Mouse (Mus musculus) limb, embryonic 14.5 days (tissue): ENCODE measurements around the gene Lin54. TPM values are rescaled to one million over a fixed set of nuclear protein-coding genes. Genes with fewer than 3 reads are reported as not detected.

Experiments
- ATAC-seq: fragments of 200-750 bp; cut with Nextera tagmentation; 2 replicates; pipeline ENCODE4 v1.8.0; 2017; ENCODE audit warnings: low read depth, moderate number of reproducible peaks, moderate TSS enrichment; ENCODE audit not compliant: low FRiP score
- DNase-seq: peaks from one replicate; pipeline ENCODE4 v3.0.0-alpha.2; 2015; ENCODE audit warnings: low spot score
- H3K27ac ChIP-seq: fragments of 300-500 bp; sonication (generic); replicated peaks from 2 replicates; pipeline ENCODE4 v1.5.1; 2014; ENCODE audit warnings: low read depth, mild to moderate bottlenecking, low read length, moderate library complexity, mixed read lengths
- H3K27me3 ChIP-seq: fragments of 300-500 bp; sonication (generic); 2 replicates; pipeline ENCODE4 v1.6.1; 2014; ENCODE audit warnings: low read length, mixed read lengths; ENCODE audit not compliant: control insufficient read depth, insufficient read depth
- H3K36me3 ChIP-seq: fragments of 300-500 bp; sonication (generic); 2 replicates; pipeline ENCODE4 v1.6.1; 2014; ENCODE audit warnings: mild to moderate bottlenecking, low read length, moderate library complexity, mixed read lengths; ENCODE audit not compliant: control insufficient read depth, insufficient read depth
- H3K4me1 ChIP-seq: fragments of 300-500 bp; sonication (generic); 2 replicates; pipeline ENCODE4 v1.6.1; 2014; ENCODE audit warnings: antibody characterized with exemption, low read length, mixed read lengths; ENCODE audit not compliant: control insufficient read depth, insufficient read depth
- H3K4me2 ChIP-seq: fragments of 300-500 bp; sonication (generic); replicated peaks from 2 replicates; pipeline ENCODE4 v1.6.1; 2014; ENCODE audit warnings: low read depth, mild to moderate bottlenecking, low read length, moderate library complexity; ENCODE audit not compliant: severe bottlenecking
- H3K4me3 ChIP-seq: fragments of 300-500 bp; sonication (generic); replicated peaks from 2 replicates; pipeline ENCODE4 v1.5.1; 2014; ENCODE audit warnings: low read length
- H3K9ac ChIP-seq: fragments of 300-500 bp; sonication (generic); 2 replicates; pipeline ENCODE4 v1.6.1; 2014; ENCODE audit warnings: mild to moderate bottlenecking, low read depth, low read length, moderate library complexity; ENCODE audit not compliant: severe bottlenecking
- H3K9me3 ChIP-seq: fragments of 300-500 bp; sonication (generic); 2 replicates; pipeline ENCODE4 v1.6.1; 2016; ENCODE audit warnings: low read length; ENCODE audit not compliant: control insufficient read depth
- POLR2A ChIP-seq: fragments of 200-500 bp; IDR thresholded peaks from 2 replicates; pipeline ENCODE4 v1.8.0; 2012; ENCODE audit warnings: inconsistent platforms, mild to moderate bottlenecking, moderate library complexity, borderline replicate concordance; ENCODE audit not compliant: insufficient read depth, insufficient read length; ENCODE audit errors: extremely low read depth
- WGBS: fragments of 180-500 bp; shearing (Covaris S2); extraction: QIAGEN DNeasy Blood & Tissue Kit; methylation state at CpG from one replicate; pipeline ENCODE4 v1.1.7; 2014; 5-methylcytosine and 5-hydroxymethylcytosine counted together
- polyA plus RNA-seq, 2 experiments: library from polyadenylated mRNA; depleted of rRNA in 1 of 2; stranded (reverse) in 1 of 2; unstranded in 1 of 2; fragments of >200 nt; fragmentation: Nextera tagmentation in 1 of 2; extraction: Ambion mirVana in 1 of 2; gene quantifications; 2 replicates each; pipeline versions ENCODE4 v1.2.1 to v1.2.3; 2012 to 2014

Lin54 gene
- polyA plus RNA-seq, 2 experiments, result 10.6 to 13.4 TPM

DNA sequence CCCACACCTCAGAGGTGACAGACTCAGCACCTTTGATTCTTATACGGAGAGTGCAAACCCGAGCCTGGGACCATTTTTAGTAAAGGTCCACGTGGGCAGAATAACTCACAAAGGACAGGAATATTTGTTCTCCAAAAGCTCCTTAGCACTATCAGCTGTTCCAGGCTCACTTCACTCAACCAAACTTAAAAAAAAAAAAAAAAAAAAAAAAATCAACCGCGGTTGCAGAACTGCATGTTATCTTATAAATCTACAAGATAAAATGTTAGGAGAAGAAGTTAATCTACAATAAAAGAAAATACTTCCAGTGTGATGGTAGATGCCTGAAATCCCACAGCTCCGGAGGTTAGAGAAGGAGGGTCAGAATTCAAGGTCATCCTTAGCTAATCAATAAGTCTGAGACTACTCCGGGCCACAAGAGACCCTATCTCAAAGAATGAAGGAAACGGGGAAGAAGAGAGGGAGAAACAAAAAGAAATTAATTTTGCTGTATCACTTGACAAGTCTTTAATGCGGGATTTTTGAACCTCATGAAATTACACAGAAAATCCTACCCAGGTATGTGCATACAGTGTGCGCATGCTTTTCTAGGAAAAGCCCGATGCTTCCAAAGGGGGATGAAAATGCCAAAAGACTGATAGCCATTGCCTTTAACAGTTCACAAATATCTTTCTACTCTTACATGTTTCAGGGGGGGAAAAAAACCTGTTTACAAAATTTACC is 85.8 kb downstream of the Lin54 start:
- H3K4me1 ChIP-seq, result peaks cover 23% of the 10 kb centered on the region
- no peak for DNase-seq
- no peaks in the 10 kb centered on the region for H3K27me3 ChIP-seq
- peak overlapping the region; percentile 92 for H3K4me3 ChIP-seq
- H3K9ac ChIP-seq, result peak overlapping the region; percentile 86
- WGBS, result 48% methylated on average over 11 of the region's 11 CpGs
- H3K36me3 ChIP-seq, result peaks cover 24% of the 10 kb centered on the region
- no peak for ATAC-seq
- H3K9me3 ChIP-seq, result no peaks in the 10 kb centered on the region
- no peak for TF ChIP-seq POLR2A
- H3K27ac ChIP-seq, result no peak overlapping the region
- H3K4me2 ChIP-seq, result peak overlapping the region; percentile 63

DNA sequence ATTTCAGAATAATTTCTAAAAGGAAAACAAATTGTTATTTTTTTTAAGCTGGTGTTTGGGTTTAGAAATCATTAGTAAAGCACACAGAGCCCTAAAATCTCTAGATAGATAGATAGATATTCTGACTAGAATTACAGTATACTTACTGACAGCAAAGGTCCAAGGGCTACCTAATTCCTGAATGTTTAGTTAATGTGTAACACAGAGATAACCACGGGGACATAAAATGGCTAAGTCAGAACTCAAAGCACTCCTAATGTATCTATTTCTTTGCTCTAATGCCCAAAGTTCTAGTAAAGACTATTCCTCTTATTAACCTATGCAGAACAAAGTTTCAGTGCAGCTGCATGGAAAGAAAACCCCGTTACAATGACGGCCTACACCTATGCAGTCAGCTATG is 87.6 kb downstream of the Lin54 start:
- H3K36me3 ChIP-seq, result peaks cover 20% of the 10 kb centered on the region
- 76% methylated on average over 3 of the region's 3 CpGs for WGBS
- no peak overlapping the region for H3K4me3 ChIP-seq
- H3K9ac ChIP-seq, result no peak overlapping the region
- ATAC-seq (no peak), DNase-seq (no peak)
- H3K4me1 ChIP-seq, result peaks cover 23% of the 10 kb centered on the region
- no peak for TF ChIP-seq POLR2A
- H3K27me3 ChIP-seq, result no peaks in the 10 kb centered on the region
- H3K9me3 ChIP-seq, result no peaks in the 10 kb centered on the region
- H3K27ac ChIP-seq, result no peak overlapping the region
- no peak overlapping the region for H3K4me2 ChIP-seq

DNA sequence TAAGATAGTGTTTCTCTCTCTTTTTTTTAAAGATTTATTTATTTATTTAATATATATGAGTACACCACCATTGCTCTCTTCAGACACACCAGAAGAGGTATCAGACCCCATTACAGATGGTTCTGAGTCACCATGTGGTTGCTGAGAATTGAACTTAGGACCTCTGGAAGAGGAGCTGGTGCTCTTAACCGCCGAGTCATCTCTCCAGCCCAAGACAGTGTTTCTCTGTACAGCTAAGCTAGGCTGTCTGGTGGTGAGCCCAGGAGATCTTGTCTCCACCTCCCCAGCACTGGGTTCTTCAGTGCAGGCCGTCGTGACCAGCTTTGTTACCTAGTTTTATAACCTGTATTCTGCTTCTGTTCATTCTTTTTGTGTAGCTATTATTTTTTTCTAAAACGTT is 90.2 kb downstream of the Lin54 start:
- Histone ChIP-seq H3K27ac (no peak overlapping the region), H3K9me3 (no peaks in the 10 kb centered on the region), H3K36me3 (peaks cover 44% of the 10 kb centered on the region), H3K27me3 (no peaks in the 10 kb centered on the region), H3K9ac (no peak overlapping the region), H3K4me1 (peaks cover 18% of the 10 kb centered on the region), H3K4me2 (no peak overlapping the region), H3K4me3 (no peak overlapping the region)
- WGBS, result 91% methylated on average over 5 of the region's 5 CpGs
- ATAC-seq, result no peak
- TF ChIP-seq POLR2A, result no peak
- no peak for DNase-seq

DNA sequence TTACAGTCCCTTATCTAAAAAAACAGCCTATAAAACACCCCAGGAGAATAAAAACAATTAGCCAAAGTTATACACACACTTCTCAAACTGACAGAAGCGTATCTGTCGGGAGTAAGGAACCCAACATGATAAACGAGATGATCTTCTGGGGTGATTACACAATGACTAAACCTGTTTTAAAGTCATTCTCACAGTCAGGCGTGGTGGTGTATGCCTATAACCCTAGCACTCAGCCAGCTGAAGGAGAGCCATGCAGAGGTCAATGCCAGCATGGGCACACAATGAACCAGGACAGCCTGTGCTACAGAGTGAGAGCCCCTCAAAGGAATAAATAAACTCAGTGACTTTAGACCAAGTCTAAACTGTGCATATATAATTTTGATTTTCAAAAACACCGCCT is 92.0 kb downstream of the Lin54 start:
- H3K4me2 ChIP-seq, result no peak overlapping the region
- DNase-seq (no peak), ATAC-seq (no peak)
- no peak overlapping the region for H3K9ac ChIP-seq
- no peaks in the 10 kb centered on the region for H3K9me3 ChIP-seq
- 85% methylated on average over 5 of the region's 5 CpGs for WGBS
- no peak for TF ChIP-seq POLR2A
- H3K4me3 ChIP-seq, result no peak overlapping the region
- H3K27me3 ChIP-seq, result no peaks in the 10 kb centered on the region
- no peak overlapping the region for H3K27ac ChIP-seq
- peaks cover 7% of the 10 kb centered on the region for H3K4me1 ChIP-seq
- H3K36me3 ChIP-seq, result peaks cover 62% of the 10 kb centered on the region

DNA sequence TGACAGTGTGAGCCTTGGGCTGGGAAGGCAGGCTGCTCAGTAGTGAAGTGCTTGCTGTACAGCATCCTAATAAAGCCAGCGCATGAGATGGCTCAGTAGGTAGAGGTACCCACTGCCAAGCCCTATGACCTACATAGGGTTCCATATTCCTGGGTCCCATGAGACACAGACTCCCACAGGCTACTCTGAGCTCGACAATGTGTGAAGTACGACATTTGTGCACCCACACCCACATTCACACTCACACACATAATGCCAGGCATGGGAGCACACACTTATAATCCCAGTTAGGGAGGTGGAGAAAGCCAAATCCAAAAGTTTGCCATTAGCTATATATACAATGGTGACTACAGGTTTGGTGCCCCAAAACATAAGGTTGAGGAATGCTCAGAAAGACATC is 103.7 kb downstream of the Lin54 start:
- DNase-seq (no peak), ATAC-seq (no peak)
- H3K27ac ChIP-seq, result no peak overlapping the region
- peaks cover 90% of the 10 kb centered on the region for H3K36me3 ChIP-seq
- 93% methylated on average over 3 of the region's 3 CpGs for WGBS
- H3K4me2 ChIP-seq, result no peak overlapping the region
- H3K9ac ChIP-seq, result no peak overlapping the region
- TF ChIP-seq POLR2A, result no peak
- no peaks in the 10 kb centered on the region for H3K9me3 ChIP-seq
- H3K27me3 ChIP-seq, result no peaks in the 10 kb centered on the region
- no peaks in the 10 kb centered on the region for H3K4me1 ChIP-seq
- no peak overlapping the region for H3K4me3 ChIP-seq
